Mouse (Mus musculus) MEL (cell line): Measurements from ENCODE around the gene Tmem98.

Source experiments
- CTCF ChIP-seq, 3 experiments: IDR thresholded peaks in 2 of 3; conservative IDR thresholded peaks in 1 of 3; 2 replicates each; pipeline ENCODE4 v1.5.1; 2011 to 2012; ENCODE audit warnings: low read length in 3 of 3, low read depth in 2 of 3, mild to moderate bottlenecking in 2 of 3, improper control_type of control experiment in 1 of 3, inconsistent platforms in 1 of 3, mixed read lengths in 1 of 3, moderate library complexity in 1 of 3; ENCODE audit not compliant: control insufficient read depth in 1 of 3, insufficient read depth in 1 of 3, poor library complexity in 1 of 3, severe bottlenecking in 1 of 3
- EP300 ChIP-seq, 2 experiments: IDR thresholded peaks; 2 replicates each; pipeline ENCODE4 v1.6.1; 2011; ENCODE audit warnings: improper control_type of control experiment in 2 of 2, low read length in 2 of 2, low read depth in 1 of 2, mild to moderate bottlenecking in 1 of 2

DNA sequence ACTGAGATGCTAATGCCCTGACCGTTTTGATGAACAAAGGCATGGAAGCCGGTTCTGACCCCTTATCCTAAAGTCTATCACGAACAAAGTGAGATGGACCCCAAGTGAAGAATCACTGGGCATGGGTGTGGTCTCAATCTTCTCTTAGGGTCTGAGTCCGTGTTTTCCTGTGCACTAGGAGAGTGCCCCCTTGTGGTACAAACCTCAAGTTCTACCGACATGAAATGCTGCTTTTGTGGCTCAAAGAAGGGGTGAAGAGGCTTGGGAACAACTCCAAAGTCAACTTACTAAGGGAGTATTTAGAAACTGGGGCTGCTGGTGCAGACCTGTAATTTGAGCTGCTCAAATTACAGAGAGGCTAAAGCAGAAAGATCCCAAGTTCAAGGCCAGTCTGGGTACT is 41.9 kb downstream of the Tmem98 start:
- TF ChIP-seq CTCF (IDR thresholded peaks at IDR 0.05 in 2 of 3, conservative IDR thresholded peaks at IDR 0.05 in 1 of 3; ENCODE audit: control insufficient read depth in 1 of 3, insufficient read depth in 1 of 3, low read depth in 2 of 3, low read length in 3 of 3, poor library complexity in 1 of 3, severe bottlenecking in 1 of 3): peak; percentile 75 to 89 (median 83)
- no peak for TF ChIP-seq EP300 (IDR thresholded peaks at IDR 0.05; ENCODE audit: low read depth in 1 of 2, low read length in 2 of 2)
